Mouse (Mus musculus): ENCODE results near the gene St3gal6. TPM values are rescaled to one million over a fixed set of nuclear protein-coding genes. Genes with fewer than 3 reads are reported as not detected.

The St3gal6 gene
- polyA plus RNA-seq, 1 experiment from 2014 or later = 80.5 TPM

DNA sequence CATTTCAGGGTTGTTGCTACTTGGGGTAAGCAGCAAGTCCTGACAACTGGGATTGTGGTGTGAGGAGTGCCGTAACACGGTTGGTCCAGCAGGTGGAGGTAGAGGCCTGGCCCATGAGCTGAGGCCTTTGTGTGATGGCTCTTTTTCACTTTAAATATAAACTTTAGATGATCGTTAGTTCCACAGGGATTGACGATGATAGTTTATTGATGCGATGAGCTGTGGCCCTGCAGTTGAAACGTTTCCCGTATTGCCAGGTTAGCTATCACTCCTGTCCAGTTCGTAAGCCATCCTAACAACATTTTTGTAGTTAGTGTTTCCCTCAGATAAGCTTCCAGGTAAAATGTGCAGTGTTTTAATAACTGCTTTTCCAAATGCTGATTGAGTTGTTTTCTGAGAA is 69.4 kb downstream of the St3gal6 start:
- 63% methylated on average over 8 of the region's 8 CpGs for WGBS

DNA sequence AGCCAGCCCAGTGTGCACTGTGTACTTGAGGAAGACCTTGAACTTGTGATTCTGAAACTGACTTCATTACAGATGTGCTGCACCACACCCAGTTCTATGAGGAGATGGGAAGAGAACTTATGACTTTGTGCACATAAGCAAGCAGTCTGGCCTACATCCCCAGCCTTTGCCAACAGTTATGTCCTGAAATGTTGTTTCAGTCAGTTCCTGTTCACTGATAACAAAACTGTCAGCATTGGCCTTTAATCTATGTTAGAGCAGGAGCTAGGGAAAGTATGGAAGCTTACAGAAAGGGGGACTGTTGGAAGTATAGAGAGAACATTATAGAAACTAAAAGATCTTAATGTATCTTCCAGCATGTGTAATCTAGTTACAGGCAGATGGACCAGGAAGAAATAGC is 70.2 kb downstream of the St3gal6 start:
- Histone ChIP-seq H3K9ac (replicated peaks; ENCODE audit: low read length) (no peak overlapping the region), H3K36me3 (ENCODE audit: insufficient read depth, low read length) (peaks cover 12% of the 10 kb centered on the region; the same call in 1 of the 2 replicates), H3K4me3 (ENCODE audit: low read length) (no peak overlapping the region), H3K27me3 (ENCODE audit: insufficient read depth, low read length) (no peaks in the 10 kb centered on the region), H3K9me3 (ENCODE audit: low read length) (no peaks in the 10 kb centered on the region), H3K27ac (ENCODE audit: low read length) (no peak overlapping the region), H3K4me2 (replicated peaks; ENCODE audit: low read depth, low read length) (no peak overlapping the region), H3K4me1 (ENCODE audit: insufficient read depth, low read length) (0 out of 2 replicates have a peak, but pooled peaks cover 3% of the 10 kb centered on the region)
- no peak for ATAC-seq (ENCODE audit: low FRiP score, low TSS enrichment)

More for the DNA sequence above, 69.4 kb downstream of the St3gal6 start:
- Histone ChIP-seq H3K4me2 (replicated peaks; ENCODE audit: low read depth, low read length) (no peak overlapping the region), H3K9ac (replicated peaks; ENCODE audit: low read length) (no peak overlapping the region), H3K27me3 (ENCODE audit: insufficient read depth, low read length) (no peaks in the 10 kb centered on the region), H3K27ac (ENCODE audit: low read length) (no peak overlapping the region), H3K9me3 (ENCODE audit: low read length) (no peaks in the 10 kb centered on the region), H3K36me3 (ENCODE audit: insufficient read depth, low read length) (peaks cover 12% of the 10 kb centered on the region; the same call in 1 of the 2 replicates), H3K4me1 (ENCODE audit: insufficient read depth, low read length) (0 out of 2 replicates have a peak, but pooled peaks cover 3% of the 10 kb centered on the region), H3K4me3 (ENCODE audit: low read length) (no peak overlapping the region)
- 0 out of 2 replicates have a peak, but pooled peaks have one; percentile 35 for ATAC-seq (ENCODE audit: low FRiP score, low TSS enrichment)

DNA sequence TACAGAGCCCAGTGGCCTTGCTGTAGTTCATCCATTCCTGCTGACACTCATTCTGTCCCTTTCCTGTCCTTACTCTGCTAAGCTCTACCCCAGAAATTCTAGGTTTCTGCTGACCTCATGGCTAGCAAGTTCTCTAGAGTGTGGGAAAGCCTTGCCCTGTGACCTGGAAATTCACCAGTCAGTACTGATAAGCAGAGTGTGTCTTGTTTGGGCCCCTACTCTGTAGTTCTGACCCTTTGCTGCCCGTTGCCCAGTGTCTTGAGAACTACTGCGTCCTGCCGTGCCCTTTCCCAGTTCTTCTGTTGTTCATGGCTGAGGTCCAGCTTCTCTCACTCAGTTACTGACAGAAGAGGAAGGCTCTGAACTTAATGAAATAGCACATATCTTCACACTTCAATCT is 70.9 kb downstream of the St3gal6 start:
- Histone ChIP-seq H3K36me3 (ENCODE audit: insufficient read depth, low read length) (peaks cover 12% of the 10 kb centered on the region; the same call in 1 of the 2 replicates), H3K4me1 (ENCODE audit: insufficient read depth, low read length) (0 out of 2 replicates have a peak, but pooled peaks cover 3% of the 10 kb centered on the region), H3K27me3 (ENCODE audit: insufficient read depth, low read length) (no peaks in the 10 kb centered on the region), H3K9me3 (ENCODE audit: low read length) (no peaks in the 10 kb centered on the region), H3K4me2 (replicated peaks; ENCODE audit: low read depth, low read length) (no peak overlapping the region), H3K9ac (replicated peaks; ENCODE audit: low read length) (no peak overlapping the region), H3K4me3 (ENCODE audit: low read length) (no peak overlapping the region), H3K27ac (ENCODE audit: low read length) (no peak overlapping the region)
- no peak for ATAC-seq (ENCODE audit: low FRiP score, low TSS enrichment)
- WGBS = 36% methylated on average over 3 of the region's 3 CpGs

DNA sequence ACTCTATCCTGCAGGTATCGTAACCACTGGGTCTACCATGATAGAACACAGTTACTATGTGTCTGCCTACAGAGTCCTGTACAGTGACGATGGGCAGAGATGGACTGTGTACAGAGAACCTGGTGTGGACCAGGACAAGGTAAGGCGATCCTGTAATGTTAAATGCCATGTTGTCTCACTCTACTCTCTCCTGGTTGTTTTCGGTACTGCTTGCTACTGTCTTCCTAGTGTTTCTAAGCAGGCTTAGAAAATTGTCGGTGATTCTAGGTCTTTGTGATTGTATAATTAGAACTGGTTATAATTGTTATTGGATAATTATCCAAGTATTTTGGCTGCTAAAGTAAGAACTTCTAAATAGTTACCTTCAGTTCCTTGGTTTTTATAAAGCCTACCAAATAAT is 72.4 kb downstream of the St3gal6 start:
- H3K4me2 ChIP-seq (replicated peaks; ENCODE audit: low read depth, low read length) = no peak overlapping the region
- no peaks in the 10 kb centered on the region for H3K9me3 ChIP-seq (ENCODE audit: low read length)
- H3K9ac ChIP-seq (replicated peaks; ENCODE audit: low read length) = no peak overlapping the region
- no peak overlapping the region for H3K27ac ChIP-seq (ENCODE audit: low read length)
- no peak overlapping the region for H3K4me3 ChIP-seq (ENCODE audit: low read length)
- H3K4me1 ChIP-seq (ENCODE audit: insufficient read depth, low read length) = no peaks in the 10 kb centered on the region
- peaks cover 12% of the 10 kb centered on the region; the same call in 1 of the 2 replicates for H3K36me3 ChIP-seq (ENCODE audit: insufficient read depth, low read length)
- no peak for ATAC-seq (ENCODE audit: low FRiP score, low TSS enrichment)
- no peaks in the 10 kb centered on the region for H3K27me3 ChIP-seq (ENCODE audit: insufficient read depth, low read length)
- 94% methylated on average over 5 of the region's 5 CpGs for WGBS

DNA sequence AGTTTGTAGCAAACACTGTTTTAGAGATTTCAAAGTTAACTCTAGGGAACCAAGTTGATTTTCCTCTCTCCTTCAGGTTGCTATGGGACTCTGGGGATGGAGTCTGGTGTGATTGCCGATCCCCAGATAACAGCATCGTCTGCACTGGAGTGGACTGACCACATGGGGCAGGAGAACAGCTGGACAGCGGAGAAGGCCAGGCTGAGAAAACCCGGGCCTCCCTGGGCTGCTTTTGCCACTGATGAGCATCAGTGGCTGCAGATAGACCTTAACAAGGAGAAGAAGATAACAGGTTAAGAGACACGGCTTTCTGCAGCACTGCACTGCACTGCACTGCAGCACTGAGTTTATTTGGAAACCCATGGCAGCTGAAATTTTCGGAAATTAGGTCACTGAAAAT is 73.4 kb downstream of the St3gal6 start:
- Histone ChIP-seq H3K4me3 (ENCODE audit: low read length) (no peak overlapping the region), H3K27me3 (ENCODE audit: insufficient read depth, low read length) (no peaks in the 10 kb centered on the region), H3K4me1 (ENCODE audit: insufficient read depth, low read length) (no peaks in the 10 kb centered on the region), H3K9me3 (ENCODE audit: low read length) (no peaks in the 10 kb centered on the region), H3K27ac (ENCODE audit: low read length) (no peak overlapping the region), H3K9ac (replicated peaks; ENCODE audit: low read length) (no peak overlapping the region), H3K36me3 (ENCODE audit: insufficient read depth, low read length) (peaks cover 12% of the 10 kb centered on the region; the same call in 1 of the 2 replicates), H3K4me2 (replicated peaks; ENCODE audit: low read depth, low read length) (no peak overlapping the region)
- 73% methylated on average over 6 of the region's 6 CpGs for WGBS
- no peak for ATAC-seq (ENCODE audit: low FRiP score, low TSS enrichment)

DNA sequence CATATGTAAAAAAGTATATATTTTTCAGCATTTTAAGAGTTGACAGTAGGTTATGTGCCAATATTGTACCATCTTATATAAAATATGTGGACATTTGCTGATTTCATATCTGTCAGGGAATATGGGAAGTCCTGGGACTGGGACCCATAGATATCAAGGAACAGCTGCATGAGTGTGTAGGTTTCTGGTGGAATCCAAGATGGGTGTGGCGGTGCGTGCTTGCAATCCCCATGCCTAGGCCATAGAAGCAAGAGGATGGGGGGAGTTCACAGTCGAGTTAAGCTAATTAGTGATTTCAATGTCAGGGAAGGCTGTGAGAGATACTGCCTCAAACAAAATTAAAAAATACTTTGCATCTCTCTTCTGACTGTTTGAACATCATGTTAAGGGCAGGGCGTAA is 75.0 kb downstream of the St3gal6 start:
- WGBS = 91% methylated on average over 4 of the region's 4 CpGs
- Histone ChIP-seq H3K4me1 (ENCODE audit: insufficient read depth, low read length) (no peaks in the 10 kb centered on the region), H3K27me3 (ENCODE audit: insufficient read depth, low read length) (no peaks in the 10 kb centered on the region), H3K4me2 (replicated peaks; ENCODE audit: low read depth, low read length) (no peak overlapping the region), H3K36me3 (ENCODE audit: insufficient read depth, low read length) (peaks cover 12% of the 10 kb centered on the region; the same call in 1 of the 2 replicates), H3K9ac (replicated peaks; ENCODE audit: low read length) (no peak overlapping the region), H3K9me3 (ENCODE audit: low read length) (no peaks in the 10 kb centered on the region), H3K27ac (ENCODE audit: low read length) (no peak overlapping the region), H3K4me3 (ENCODE audit: low read length) (no peak overlapping the region)
- no peak for ATAC-seq (ENCODE audit: low FRiP score, low TSS enrichment)

DNA sequence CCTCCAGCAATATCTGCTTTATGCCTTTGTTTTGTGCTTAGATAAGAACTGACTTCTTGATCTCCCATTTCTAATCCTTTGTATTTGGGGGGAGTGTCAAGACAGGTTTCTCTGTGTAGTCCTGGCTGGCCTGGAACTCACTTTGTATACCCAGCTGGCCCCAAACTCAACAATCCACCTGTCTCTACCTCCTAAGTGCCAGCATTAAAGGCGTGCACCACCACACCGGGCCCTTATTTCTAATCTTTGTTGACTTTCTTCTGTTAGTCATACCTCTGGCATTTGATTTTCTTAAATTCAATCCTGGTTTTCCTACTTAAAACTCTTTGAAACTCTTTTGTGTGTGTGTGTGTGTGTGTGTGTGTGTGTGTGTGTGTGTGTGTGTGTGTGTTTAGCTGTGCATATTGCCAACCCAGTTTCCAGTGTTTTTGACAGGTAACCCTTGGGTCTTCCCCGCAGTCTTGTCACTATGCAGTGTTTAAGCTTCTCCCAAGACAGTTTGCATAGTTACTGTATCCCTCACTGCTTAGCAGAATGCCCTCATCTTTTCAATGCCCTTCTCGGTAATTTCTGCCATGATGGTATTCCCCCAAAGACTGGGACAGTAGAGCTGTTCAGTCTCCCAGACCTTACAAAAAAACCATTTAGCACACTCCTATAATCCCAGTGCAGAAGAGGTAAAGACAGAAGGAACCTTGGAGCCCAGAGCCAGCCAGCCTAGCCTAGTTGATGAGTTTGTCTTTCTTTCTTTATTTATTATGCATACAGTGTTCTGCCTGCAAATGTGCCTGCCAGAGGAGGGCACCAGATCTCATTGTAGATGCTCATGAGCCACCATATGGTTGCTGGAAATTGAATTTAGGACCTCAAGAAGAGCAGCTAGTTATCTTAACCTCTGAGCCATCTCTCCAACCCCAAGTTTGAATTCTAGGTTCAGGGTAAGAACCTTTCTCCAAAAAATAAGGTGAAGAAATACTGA is 77.5 kb downstream of the St3gal6 start:
- H3K27me3 ChIP-seq (ENCODE audit: insufficient read depth, low read length) = no peaks in the 10 kb centered on the region
- H3K4me2 ChIP-seq (replicated peaks; ENCODE audit: low read depth, low read length) = no peak overlapping the region
- no peak overlapping the region for H3K9ac ChIP-seq (replicated peaks; ENCODE audit: low read length)
- no peak overlapping the region for H3K27ac ChIP-seq (ENCODE audit: low read length)
- peaks cover 10% of the 10 kb centered on the region; the same call in 1 of the 2 replicates for H3K36me3 ChIP-seq (ENCODE audit: insufficient read depth, low read length)
- H3K4me1 ChIP-seq (ENCODE audit: insufficient read depth, low read length) = no peaks in the 10 kb centered on the region
- no peaks in the 10 kb centered on the region for H3K9me3 ChIP-seq (ENCODE audit: low read length)
- 93% methylated on average over 4 of the region's 4 CpGs for WGBS
- no peak overlapping the region for H3K4me3 ChIP-seq (ENCODE audit: low read length)
- ATAC-seq (ENCODE audit: low FRiP score, low TSS enrichment) = no peak

DNA sequence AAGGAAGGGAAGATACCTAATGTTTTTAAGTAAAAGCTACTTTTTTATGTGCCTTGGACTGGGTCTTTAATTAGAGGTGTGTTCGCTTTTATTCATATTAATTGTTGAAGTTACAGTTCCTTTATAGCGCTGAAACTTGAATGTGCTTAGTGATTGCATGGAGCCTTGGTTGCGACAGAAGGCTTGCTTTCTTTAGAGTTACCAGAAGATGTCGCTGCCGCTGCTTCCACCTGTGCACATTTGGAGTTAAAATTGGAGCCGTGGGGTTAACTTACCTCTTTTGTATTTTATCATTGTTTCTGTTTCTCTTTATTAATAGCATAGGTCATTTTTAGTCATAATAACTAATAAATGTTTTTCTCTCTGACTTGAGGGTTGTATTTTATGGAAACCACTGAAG is 79.3 kb downstream of the St3gal6 start:
- Histone ChIP-seq H3K4me3 (ENCODE audit: low read length) (no peak overlapping the region), H3K4me2 (replicated peaks; ENCODE audit: low read depth, low read length) (no peak overlapping the region), H3K27ac (ENCODE audit: low read length) (no peak overlapping the region), H3K27me3 (ENCODE audit: insufficient read depth, low read length) (no peaks in the 10 kb centered on the region), H3K9me3 (ENCODE audit: low read length) (no peaks in the 10 kb centered on the region), H3K36me3 (ENCODE audit: insufficient read depth, low read length) (0 out of 2 replicates have a peak, but pooled peaks cover under 1% of the 10 kb centered on the region), H3K4me1 (ENCODE audit: insufficient read depth, low read length) (no peaks in the 10 kb centered on the region), H3K9ac (replicated peaks; ENCODE audit: low read length) (no peak overlapping the region)
- ATAC-seq (ENCODE audit: low FRiP score, low TSS enrichment) = no peak
- WGBS = 78% methylated on average over 6 of the region's 6 CpGs

DNA sequence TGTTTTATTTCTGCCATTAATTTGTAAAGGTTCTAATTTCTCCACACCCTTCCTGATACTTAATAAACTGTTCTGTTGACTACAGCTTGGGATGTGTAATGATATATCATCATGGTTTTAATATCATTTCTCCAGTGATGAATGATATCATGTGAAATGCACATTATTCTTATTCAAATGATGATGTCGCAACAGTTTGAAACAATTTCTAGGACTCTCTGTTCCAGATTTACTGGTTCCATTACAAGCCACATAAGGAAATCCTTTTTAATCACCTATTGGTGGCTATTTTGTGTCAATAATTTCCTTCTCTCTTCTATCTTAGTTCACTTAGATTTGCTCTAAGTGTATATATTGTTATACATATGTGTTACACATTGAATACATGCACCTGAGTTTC is 91.7 kb downstream of the St3gal6 start:
- WGBS = 100% methylated on average over 1 of the region's 1 CpGs

DNA sequence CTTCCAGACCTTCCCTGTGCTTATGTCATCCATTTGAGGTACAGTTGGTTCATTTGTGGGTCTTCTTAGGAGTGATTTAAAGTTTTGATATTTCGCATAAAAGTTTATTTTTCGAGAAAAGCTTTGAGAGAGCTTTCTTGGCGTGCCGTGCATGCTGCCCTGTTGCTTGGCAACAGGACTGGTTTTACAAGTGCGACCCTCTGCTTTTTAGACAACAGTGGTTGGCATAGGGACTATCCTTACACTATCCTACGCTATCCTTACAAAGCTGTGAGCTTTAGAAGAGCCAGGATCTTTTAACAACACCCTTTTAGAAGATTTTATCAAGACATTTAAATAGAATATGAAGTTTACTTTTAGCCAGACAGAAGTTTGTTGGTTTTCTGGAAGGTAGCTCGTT is 93.8 kb downstream of the St3gal6 start:
- ATAC-seq (ENCODE audit: low FRiP score, low TSS enrichment) = no peak

More for the DNA sequence above, 91.7 kb downstream of the St3gal6 start:
- no peak overlapping the region for H3K9ac ChIP-seq (replicated peaks; ENCODE audit: low read length)
- no peak overlapping the region for H3K4me3 ChIP-seq (ENCODE audit: low read length)
- no peak overlapping the region for H3K4me2 ChIP-seq (replicated peaks; ENCODE audit: low read depth, low read length)
- H3K4me1 ChIP-seq (ENCODE audit: insufficient read depth, low read length) = 0 out of 2 replicates have a peak, but pooled peaks cover 6% of the 10 kb centered on the region
- H3K27me3 ChIP-seq (ENCODE audit: insufficient read depth, low read length) = no peaks in the 10 kb centered on the region
- no peak for ATAC-seq (ENCODE audit: low FRiP score, low TSS enrichment)
- H3K9me3 ChIP-seq (ENCODE audit: low read length) = no peaks in the 10 kb centered on the region
- H3K36me3 ChIP-seq (ENCODE audit: insufficient read depth, low read length) = peaks cover 13% of the 10 kb centered on the region
- H3K27ac ChIP-seq (ENCODE audit: low read length) = no peak overlapping the region

More for the DNA sequence above, 93.8 kb downstream of the St3gal6 start:
- Histone ChIP-seq H3K27me3 (ENCODE audit: insufficient read depth, low read length) (no peaks in the 10 kb centered on the region), H3K36me3 (ENCODE audit: insufficient read depth, low read length) (0 out of 2 replicates have a peak, but pooled peaks cover 5% of the 10 kb centered on the region), H3K4me3 (ENCODE audit: low read length) (no peak overlapping the region), H3K4me1 (ENCODE audit: insufficient read depth, low read length) (0 out of 2 replicates have a peak, but pooled peaks cover 11% of the 10 kb centered on the region), H3K9me3 (ENCODE audit: low read length) (no peaks in the 10 kb centered on the region), H3K9ac (replicated peaks; ENCODE audit: low read length) (no peak overlapping the region), H3K4me2 (replicated peaks; ENCODE audit: low read depth, low read length) (no peak overlapping the region), H3K27ac (ENCODE audit: low read length) (no peak overlapping the region)
- WGBS = 80% methylated on average over 7 of the region's 7 CpGs
